Mouse (Mus musculus) adrenal gland, postnatal 4 days (tissue): ENCODE results near the gene Upp2. TPM values are rescaled to one million over a fixed set of nuclear protein-coding genes. Genes with fewer than 3 reads are reported as not detected.

ENCODE experiments used
- DNase-seq, 2 experiments: peaks; one replicate each; pipeline ENCODE4 v3.0.0; 2021 to 2022; ENCODE audit warnings: low spot score in 2 of 2, mixed read lengths in 2 of 2
- total RNA-seq, 2 experiments: library from RNA; stranded (reverse); gene quantifications; 2 replicates each; pipeline ENCODE4 v1.2.3; 2021

Upp2 gene
- total RNA-seq, 2 experiments from 2014 or later, result 8.8 to 11.8 TPM

DNA sequence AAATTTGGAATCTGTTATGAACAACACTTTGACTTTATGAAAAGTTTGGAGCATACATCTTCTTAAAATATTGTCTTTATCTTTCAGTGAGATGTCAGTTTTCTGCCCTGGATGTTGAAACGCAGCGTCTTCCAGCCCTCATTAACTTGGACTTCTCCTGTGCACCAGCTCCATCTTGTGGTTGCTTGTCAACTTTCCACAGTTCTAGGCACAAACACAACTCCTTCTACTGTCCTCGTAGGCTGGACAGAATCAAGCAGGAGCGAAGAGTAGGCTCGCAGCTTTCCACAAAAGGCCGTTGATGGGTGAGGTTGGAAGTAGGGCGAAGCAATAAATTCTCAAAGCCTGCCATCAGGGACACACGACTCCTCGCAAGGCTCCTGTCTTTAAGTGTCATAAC is 100.9 kb downstream of the Upp2 start:
- DNase-seq, result peak in 1 of 2 experiments; percentile 49

DNA sequence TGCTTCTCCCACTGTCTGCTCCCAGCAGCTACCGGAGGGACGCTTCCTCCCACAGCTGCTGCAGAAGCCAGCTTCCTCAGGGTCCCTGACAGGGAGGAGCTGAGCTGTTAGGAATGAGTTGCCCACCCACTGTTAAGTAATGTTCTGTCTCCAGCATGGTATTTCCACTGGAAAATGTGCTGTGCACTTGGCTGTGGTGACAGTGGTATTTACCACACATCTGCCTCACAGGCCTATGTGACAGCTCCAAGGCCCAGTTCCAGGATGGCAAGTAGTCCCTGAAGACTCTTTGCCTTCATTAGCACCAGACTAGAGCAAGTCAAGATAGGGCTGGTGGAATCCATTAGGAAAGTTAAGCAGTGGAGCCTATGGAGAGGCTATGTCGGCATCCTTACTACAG is 102.0 kb downstream of the Upp2 start:
- DNase-seq, result no peak

DNA sequence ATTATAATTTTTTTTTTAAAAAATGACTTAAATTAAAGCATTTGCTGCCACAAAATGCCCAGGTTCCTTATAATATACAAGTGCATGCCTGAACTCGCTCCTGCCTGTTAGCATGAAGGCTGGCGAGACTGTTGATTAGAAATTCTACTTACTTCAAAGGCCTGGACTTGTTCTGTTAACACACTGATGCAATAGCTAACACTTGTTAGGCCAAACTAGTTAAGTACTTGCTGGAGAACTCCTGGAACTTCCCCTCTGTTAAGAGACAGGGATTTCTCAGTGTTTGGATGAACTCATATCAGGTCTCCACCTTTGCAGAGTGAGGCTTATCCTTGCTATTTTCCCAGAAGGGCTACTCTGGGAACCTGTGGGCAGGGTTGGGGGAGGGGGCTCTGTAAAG is 105.4 kb downstream of the Upp2 start:
- no peak for DNase-seq

DNA sequence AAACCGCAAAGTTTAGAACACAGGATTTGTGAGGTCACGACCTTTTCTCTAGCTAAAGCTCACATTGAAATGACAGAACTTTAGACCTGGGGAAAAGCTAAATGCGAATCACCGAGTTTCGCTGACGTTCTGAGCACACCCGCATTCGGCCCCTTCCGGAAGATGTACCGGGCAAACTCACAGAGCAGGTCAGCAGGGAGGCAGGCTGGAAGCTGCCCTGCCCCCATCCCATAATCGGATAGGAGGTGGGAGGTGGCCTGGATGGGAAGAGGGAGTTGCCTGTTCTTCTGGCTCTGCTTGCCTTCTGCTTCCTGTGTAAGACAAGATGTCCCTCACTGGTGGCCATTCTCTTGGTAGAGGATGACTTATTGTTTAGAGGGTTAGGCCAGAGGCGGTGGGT is 112.9 kb downstream of the Upp2 start:
- no peak for DNase-seq

DNA sequence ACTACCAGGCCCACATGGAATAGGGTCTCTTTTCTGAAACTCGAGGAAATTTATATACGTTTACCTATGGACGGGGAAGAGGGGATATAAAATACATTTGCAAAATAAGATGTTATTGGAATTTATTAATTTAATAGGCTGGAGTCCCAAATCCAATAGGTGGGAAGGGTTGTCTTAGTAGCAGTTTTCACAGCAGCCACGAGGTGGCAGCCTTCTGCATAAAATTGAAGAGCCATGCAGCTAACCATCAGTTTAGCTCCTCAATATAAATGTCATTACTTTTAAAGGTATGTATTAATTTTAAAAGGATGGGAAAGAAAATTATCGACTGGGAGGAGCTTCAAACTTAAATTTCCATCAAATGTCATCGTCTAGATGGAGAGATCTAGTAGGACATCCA is 113.7 kb downstream of the Upp2 start:
- peak in 1 of 2 experiments; percentile 35 for DNase-seq

DNA sequence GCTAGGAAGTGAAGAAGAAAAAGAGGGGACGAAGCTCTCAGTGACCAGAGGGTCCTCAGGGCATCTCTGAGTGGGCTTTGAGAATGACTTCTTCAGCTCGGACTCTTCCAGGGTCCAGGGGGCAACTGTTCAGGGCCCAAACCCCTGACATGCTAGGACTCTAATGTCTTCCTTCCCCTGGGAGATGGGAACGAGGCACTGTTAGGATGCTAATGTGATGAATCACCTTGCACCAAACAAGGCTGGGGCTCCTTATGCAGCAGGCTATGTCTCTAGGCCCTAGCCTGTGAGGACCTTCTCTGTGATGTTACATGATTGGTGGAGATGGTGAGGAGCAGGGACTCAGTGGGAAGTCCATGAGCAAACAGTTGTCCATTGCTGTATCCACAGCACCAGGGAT is 114.3 kb downstream of the Upp2 start:
- DNase-seq, result no peak

DNA sequence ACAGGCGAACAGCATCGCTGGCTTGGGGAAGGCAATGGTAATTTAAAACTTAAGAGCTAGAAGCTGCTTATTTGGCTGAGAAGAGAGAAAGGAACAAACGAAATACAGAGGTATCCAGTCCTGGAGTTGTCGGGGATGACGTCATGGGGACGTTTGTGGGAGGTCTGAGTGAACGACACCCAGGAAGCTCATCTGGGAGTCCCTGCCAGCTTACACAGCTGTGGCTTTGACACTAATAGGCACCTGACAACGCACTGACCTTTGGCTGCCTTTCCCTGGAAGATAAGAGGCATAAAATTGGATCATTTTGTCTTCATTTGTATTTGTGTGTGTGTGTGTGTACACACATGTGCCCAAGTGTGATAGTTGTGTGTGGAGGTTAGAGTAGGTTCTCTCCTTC is 130.4 kb downstream of the Upp2 start:
- no peak for DNase-seq

DNA sequence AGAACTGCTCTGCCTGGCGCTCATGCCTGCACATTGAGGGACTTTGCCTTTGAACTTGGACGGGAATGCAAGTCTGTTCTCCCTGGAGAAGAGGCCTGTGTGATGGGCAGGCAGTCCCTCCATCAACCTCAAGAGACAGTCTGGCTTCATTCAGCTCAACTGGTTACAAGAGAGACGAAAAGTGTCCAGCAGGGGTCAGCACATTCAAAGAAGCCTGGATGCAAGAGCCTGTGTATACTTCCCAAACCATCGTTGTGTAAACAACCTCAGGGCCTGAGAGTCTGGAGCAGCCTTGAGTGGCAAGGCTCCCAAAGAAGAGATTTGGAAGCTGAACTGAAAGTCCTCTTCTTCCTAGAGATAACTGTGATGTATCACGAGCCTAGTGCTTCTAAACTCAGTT is 132.8 kb downstream of the Upp2 start:
- DNase-seq, result peak; percentile 37 to 72

DNA sequence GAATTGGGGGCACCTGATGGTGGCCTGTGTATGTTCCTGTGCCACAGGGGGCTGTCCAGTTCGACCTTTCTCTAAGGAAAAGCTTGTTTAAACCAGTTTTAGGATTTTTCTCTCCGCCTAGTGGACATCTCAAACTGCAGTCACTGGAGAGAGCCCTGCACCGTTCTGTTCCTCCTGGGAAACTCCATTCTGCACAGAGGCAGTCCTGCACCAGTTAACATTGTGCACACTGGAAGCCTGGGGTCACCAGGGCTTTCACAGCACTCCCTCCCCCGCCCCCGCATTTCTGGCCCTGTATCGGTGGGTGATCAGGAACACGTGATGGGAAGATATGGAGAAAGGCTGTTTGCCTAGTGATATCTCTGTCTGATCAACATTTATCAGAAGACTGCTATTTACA is 133.3 kb downstream of the Upp2 start:
- no peak for DNase-seq

DNA sequence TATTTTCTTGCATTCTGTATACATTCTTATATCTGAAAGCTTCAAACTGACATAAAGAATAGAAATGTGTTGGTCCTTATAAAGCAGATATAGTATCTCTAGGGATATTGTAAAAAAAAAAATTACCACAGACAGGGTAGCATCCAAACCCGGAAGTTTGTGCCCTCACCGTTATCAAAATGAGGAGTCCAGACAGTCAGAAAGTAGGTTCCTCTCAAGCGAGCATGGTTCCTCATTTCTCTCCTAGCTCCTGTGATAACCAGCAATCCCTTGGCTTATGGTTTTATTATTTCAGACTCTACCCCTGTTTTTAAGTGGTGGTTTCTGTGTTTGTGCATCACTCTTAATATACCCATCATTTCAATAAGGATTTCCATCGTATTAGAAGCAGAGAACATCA is 134.5 kb downstream of the Upp2 start:
- DNase-seq, result no peak

DNA sequence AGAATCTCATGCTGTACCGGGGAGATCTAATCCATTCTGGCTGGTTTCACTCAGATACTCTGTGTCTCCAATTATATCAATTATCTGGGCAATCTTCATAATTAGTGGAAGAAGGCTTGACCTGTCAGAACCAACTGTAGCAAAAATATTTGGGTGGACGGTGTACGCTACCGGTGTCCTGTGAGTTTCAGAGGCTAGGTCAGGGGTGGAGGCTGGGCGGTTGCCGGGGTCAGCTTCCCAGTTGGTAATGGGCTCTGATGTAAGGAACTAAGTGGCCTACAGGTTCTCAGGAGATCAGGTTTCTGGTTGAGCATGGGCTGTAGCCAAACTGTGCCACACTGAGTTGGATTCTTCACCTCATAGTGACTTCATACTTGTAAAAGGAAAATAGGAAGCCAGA is 136.1 kb downstream of the Upp2 start:
- DNase-seq, result no peak

DNA sequence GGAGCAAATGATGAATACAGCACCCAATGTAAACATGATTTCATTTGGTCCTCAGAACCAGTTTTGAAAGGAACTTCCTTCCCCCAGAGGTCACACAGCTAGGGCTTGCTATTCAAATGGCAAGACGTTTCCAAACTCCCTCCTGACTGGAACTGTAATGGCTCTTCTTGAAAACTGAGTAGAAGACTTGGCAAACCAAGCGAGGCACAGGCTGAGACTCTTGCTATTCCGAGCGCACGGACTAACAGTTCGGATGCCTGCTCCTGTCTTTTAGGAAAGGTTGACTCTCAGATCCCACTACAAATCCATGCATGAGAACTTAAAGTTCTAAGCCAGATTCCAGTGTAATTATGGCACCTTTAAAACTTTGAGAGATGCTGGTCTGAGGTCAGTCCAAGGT is 136.5 kb downstream of the Upp2 start:
- DNase-seq, result no peak

DNA sequence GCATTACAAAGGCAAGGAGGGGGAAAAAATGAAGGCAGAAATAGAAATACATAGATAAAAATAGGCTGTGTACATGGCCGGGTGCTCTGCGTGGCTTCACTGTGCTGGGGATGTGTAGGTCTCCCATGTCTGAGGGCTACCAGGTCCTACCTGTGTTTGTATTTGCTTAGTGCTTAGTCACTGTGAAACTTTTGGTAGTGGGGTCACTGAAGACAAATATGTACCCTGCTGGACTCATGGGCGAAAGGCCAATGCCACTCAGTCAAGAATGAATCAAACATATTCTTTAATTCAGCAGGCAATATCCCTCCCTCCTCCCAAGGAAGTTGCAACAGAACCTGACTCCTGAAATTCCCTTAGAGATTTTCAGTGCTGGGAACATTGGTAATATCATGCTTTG is 137.5 kb downstream of the Upp2 start:
- DNase-seq, result no peak

DNA sequence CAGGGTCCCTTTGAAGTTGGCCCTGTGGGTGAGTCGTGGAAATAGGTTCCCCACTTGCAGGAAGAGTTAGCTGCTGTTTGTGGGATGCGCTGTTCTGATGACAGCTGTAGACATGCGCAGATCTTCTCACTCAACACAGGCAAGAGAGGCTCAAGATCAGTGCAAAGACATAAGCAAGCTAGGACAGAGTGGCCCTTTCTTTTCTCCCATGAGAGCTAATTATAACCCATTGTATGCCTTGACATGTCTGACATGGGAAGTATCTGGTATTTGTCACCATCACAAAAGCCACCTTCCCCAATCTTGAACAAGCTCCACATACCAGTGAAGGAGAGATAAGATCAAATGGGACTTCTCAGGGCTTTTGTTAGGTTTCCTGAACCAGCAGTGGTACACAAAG is 140.6 kb downstream of the Upp2 start:
- DNase-seq, result no peak

DNA sequence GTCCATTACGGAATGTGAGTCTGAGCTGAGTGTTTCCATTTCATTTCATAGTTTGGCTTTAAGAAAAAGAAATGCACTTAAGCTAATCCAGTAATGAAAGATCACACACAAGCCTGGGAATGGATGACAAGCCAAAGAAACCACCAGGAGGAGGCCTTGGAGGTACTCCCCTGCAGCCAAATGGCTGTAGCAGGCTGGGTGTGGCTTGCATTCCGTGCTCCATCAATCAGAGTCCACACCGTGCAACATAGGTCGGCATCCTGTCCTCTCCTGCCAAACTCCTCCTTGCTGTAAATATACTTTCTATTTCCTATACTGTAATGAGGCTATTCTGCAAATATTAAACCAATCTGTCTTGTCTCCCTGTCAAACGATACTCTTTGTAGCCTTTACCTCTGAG is 143.1 kb downstream of the Upp2 start:
- DNase-seq, result no peak

DNA sequence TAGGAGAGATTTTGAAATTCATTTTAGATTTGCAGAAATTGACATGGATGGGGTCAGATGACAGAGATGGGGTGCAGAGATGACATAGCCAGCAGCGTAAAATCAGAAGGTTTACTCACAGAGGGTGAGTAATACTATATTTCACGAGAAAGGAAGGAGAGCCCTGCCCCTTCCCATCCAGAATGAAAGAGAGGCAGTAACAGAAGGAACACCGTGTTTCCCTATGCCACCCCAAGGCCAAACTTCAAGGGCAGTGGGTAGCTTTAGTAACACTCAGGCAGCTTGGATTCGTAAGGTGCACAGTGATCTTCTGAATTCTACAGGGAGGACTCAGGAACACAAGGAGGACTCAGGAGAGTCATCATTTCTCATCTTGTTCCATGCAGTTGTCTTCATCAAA is 144.0 kb downstream of the Upp2 start:
- no peak for DNase-seq

DNA sequence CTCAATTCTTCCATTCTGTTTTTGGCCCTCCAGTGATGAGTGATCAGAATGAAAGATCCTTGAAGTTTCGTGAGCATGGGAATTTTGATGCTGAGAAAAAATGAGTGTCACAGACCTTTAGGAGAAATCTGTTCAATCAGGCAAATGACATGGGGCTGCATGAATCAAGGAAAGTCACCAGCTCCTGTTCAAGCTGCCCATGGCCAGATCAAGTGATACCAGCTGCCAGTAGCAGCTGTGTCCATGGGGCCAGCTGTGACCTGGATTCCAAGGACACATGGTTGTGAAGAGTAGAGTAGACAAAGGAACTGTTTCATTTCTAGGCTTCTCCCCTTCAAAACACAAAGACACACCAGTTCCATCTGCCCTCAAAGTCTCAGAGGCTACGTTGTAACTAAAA is 144.4 kb downstream of the Upp2 start:
- DNase-seq, result no peak

DNA sequence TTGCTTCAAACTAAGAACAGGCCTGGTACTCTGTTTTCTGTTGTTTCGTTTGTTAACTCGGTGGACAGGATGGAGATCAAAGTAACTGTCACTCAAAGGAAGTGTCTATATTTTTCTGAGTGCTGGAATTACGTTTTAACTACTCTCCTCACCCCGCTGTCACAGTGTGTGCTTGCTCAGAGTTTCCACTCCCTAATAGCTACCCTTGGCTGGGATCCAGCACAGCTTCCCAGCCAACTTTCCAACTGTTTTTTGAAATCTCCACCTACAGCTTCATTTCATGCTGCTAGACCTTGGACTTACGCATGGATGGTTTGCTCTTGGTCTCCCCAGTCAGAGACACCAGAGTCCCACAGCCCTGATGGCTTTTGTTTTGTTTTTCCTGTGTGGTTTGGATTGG is 144.8 kb downstream of the Upp2 start:
- no peak for DNase-seq

DNA sequence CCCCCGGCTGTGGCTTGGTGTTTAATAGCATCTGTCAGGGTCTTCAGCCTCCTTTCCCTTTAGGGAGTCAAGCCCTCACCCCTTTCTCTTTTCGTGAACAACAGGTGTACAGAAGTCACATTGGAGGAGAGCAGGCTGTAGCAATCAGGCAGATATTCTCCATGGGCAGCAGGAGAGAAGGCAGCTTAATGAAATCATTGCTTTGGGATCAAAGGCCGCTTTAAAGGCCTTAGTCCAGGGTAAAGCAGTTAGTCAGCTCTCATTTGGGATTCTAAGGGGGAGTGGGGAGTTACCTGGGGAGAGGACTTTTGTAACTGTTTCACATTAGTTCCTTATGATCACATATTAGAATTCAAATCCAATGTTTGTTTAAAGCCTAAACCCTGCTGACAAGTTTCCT is 150.8 kb downstream of the Upp2 start:
- no peak for DNase-seq

DNA sequence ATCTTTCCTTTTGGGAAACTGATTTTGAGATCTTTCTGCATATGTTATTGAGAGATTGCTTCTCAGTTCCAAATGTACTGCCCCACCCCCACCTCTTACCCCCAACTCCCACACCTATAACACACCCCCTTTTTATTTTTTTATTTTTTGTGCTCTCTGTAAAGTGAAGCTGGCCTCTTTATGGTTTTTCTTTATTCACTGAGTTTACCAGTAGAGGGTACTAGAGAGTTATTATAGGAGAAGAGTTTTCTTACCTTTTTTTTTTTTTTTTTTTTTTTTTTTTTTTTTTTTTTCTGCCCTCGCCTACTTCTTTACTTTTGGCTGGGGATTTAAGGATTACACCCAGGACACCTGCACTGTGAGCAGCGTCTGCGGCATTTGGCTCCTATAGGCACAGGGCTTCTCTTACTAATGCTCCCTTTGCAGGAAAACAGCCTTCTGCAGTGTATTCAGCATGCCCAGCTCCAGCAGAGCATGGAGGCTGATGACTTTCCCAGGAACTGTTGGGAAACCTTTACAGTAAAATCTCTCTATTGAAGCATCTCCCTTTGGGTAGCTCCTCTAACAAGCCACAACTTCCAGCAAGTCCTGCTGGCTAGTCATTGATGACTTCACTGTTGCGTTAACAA is 170.2 kb downstream of the Upp2 start:
- no peak for DNase-seq

DNA sequence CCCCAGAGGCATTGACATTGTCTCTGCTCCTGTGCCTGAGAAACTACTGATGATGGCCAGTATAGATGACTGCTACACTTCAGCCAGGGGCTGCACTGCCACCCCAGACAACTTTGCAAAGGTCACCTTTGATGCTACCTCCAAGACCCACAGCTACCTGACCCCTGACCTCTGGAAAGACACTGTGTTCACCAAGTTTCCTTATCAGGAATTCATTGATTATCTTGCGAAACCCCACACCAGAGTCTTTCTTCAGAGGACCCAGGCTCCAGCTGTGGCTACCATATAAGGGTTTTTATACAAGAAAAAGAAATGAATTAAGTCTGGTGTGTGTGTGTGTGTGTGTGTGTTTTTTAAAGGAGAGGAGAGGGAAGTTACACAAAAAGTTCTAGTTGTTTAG is 174.1 kb downstream of the Upp2 start:
- DNase-seq, result no peak

DNA sequence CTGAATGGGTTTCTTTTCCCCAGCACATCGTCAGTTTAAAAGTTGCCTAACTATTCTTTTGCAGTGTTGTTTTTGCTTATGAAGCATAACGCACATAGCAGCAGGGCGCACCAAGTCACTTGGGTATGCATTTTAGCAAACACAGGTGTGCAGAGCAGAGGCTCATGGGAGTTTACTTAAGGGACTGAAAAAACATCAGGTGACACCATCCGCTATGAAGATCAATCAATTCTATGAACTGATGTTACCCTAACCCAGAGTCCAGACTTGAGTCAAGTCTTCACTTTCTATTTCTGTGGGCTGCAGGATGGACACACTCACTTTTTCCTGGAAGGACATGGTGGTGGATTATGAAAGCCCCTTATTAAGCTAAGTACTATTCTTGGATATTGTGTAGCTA is 174.9 kb downstream of the Upp2 start:
- no peak for DNase-seq

DNA sequence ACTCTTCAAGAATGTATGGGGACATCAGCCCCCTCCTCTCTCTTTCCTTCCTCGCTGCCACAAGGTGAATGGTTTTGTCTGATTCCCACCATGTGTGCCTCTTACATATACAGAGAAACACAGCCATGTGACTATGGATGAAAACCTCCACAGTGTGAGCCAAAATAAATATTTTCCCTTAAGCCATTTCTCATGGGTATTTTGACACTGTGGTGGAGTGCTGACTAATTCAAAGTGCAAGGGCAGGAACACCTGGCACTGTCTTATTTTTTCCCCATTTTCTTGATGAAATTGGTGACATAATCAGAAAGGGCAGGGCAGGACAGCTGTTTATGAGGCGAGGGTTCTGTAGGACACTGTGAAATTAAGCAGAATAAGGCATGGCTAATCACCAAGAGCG is 176.3 kb downstream of the Upp2 start:
- no peak for DNase-seq
